Mouse (Mus musculus) kidney, adult 2 months (tissue): ENCODE measurements around the gene Timm29.

Source experiments
- CTCF ChIP-seq: fragments of 200-500 bp; conservative IDR thresholded peaks from 2 replicates; pipeline ENCODE4 v1.5.1; 2011; ENCODE audit warnings: low read depth, mild to moderate bottlenecking, control low read depth, low read length, moderate library complexity, mixed read lengths; ENCODE audit not compliant: insufficient read depth, insufficient read length
- POLR2A ChIP-seq: fragments of 200-500 bp; IDR thresholded peaks from one replicate; pipeline ENCODE4 v1.6.1; 2011; ENCODE audit warnings: low read depth, low read length, control low read depth

- TF ChIP-seq POLR2A, result no peak
- no peak for TF ChIP-seq CTCF
Measured at GRCm38 (mm10) chr9:21547075-21547941, 45.2 kb upstream of the Timm29 start.
